Mouse (Mus musculus): ENCODE data around the gene Sntg2. TPM values are rescaled to one million over a fixed set of nuclear protein-coding genes. Genes with fewer than 3 reads are reported as not detected.

Gene Sntg2
- polyA plus RNA-seq, 1 experiment from 2014 or later = 2.2 TPM

- WGBS = 73% methylated on average over 4 of the region's 4 CpGs
- ATAC-seq (ENCODE audit: insufficient number of reproducible peaks, low FRiP score, low TSS enrichment, low read depth) (no peak), DNase-seq (ENCODE audit: low spot score) (no peak)
- Histone ChIP-seq H3K27me3 (ENCODE audit: control insufficient read depth, insufficient read depth, low read length) (no peaks in the 10 kb centered on the region), H3K9me3 (ENCODE audit: control insufficient read depth, low read length) (no peaks in the 10 kb centered on the region), H3K36me3 (ENCODE audit: control insufficient read depth, insufficient read depth, low read length) (no peaks in the 10 kb centered on the region), H3K4me2 (ENCODE audit: low read depth, severe bottlenecking) (no peak overlapping the region), H3K27ac (replicated peaks; ENCODE audit: low read depth, low read length) (no peak overlapping the region), H3K4me1 (ENCODE audit: control insufficient read depth, insufficient read depth, low read length) (no peaks in the 10 kb centered on the region), H3K9ac (ENCODE audit: low read length) (no peak overlapping the region), H3K4me3 (ENCODE audit: low read depth, low read length) (no peak overlapping the region)
Measured at GRCm38 (mm10) chr12:30204457-30204856, 168.7 kb downstream of the Sntg2 start.

- Histone ChIP-seq H3K9me3 (ENCODE audit: control insufficient read depth, low read length) (no peaks in the 10 kb centered on the region), H3K9ac (ENCODE audit: low read length) (no peak overlapping the region), H3K27me3 (ENCODE audit: control insufficient read depth, insufficient read depth, low read length) (no peaks in the 10 kb centered on the region), H3K4me3 (ENCODE audit: low read depth, low read length) (no peak overlapping the region), H3K27ac (replicated peaks; ENCODE audit: low read depth, low read length) (no peak overlapping the region), H3K36me3 (ENCODE audit: control insufficient read depth, insufficient read depth, low read length) (no peaks in the 10 kb centered on the region), H3K4me2 (ENCODE audit: low read depth, severe bottlenecking) (no peak overlapping the region), H3K4me1 (ENCODE audit: control insufficient read depth, insufficient read depth, low read length) (no peaks in the 10 kb centered on the region)
- ATAC-seq (ENCODE audit: insufficient number of reproducible peaks, low FRiP score, low TSS enrichment, low read depth) (no peak), DNase-seq (ENCODE audit: low spot score) (no peak)
- 90% methylated on average over 1 of the region's 1 CpGs for WGBS
Measured at GRCm38 (mm10) chr12:30202763-30203162, 170.4 kb downstream of the Sntg2 start.

- H3K4me2 ChIP-seq (ENCODE audit: low read depth, severe bottlenecking) = no peak overlapping the region
- H3K36me3 ChIP-seq (ENCODE audit: control insufficient read depth, insufficient read depth, low read length) = no peaks in the 10 kb centered on the region
- ATAC-seq (ENCODE audit: insufficient number of reproducible peaks, low FRiP score, low TSS enrichment, low read depth) (no peak), DNase-seq (ENCODE audit: low spot score) (no peak)
- H3K4me1 ChIP-seq (ENCODE audit: control insufficient read depth, insufficient read depth, low read length) = 0 out of 2 replicates have a peak, but pooled peaks cover 3% of the 10 kb centered on the region
- H3K9me3 ChIP-seq (ENCODE audit: control insufficient read depth, low read length) = no peaks in the 10 kb centered on the region
- no peak overlapping the region for H3K4me3 ChIP-seq (ENCODE audit: low read depth, low read length)
- H3K27me3 ChIP-seq (ENCODE audit: control insufficient read depth, insufficient read depth, low read length) = no peaks in the 10 kb centered on the region
- no peak overlapping the region for H3K27ac ChIP-seq (replicated peaks; ENCODE audit: low read depth, low read length)
- 89% methylated on average over 5 of the region's 5 CpGs for WGBS
- H3K9ac ChIP-seq (ENCODE audit: low read length) = no peak overlapping the region
Measured at GRCm38 (mm10) chr12:30201031-30201430, 172.1 kb downstream of the Sntg2 start.

GRCm38 (mm10) chr12:30200621-30201020, 172.6 kb downstream of the Sntg2 start:
- Histone ChIP-seq H3K4me2 (ENCODE audit: low read depth, severe bottlenecking) (no peak overlapping the region), H3K4me3 (ENCODE audit: low read depth, low read length) (no peak overlapping the region), H3K36me3 (ENCODE audit: control insufficient read depth, insufficient read depth, low read length) (no peaks in the 10 kb centered on the region), H3K27me3 (ENCODE audit: control insufficient read depth, insufficient read depth, low read length) (no peaks in the 10 kb centered on the region), H3K9me3 (ENCODE audit: control insufficient read depth, low read length) (no peaks in the 10 kb centered on the region), H3K4me1 (ENCODE audit: control insufficient read depth, insufficient read depth, low read length) (0 out of 2 replicates have a peak, but pooled peaks cover 3% of the 10 kb centered on the region), H3K27ac (replicated peaks; ENCODE audit: low read depth, low read length) (no peak overlapping the region), H3K9ac (ENCODE audit: low read length) (no peak overlapping the region)
- ATAC-seq (ENCODE audit: insufficient number of reproducible peaks, low FRiP score, low TSS enrichment, low read depth) (no peak), DNase-seq (ENCODE audit: low spot score) (no peak)
- 88% methylated on average over 7 of the region's 7 CpGs for WGBS

- ATAC-seq (ENCODE audit: insufficient number of reproducible peaks, low FRiP score, low TSS enrichment, low read depth) = no peak
- Histone ChIP-seq H3K4me3 (ENCODE audit: low read depth, low read length) (no peak overlapping the region), H3K9ac (ENCODE audit: low read length) (no peak overlapping the region), H3K27ac (replicated peaks; ENCODE audit: low read depth, low read length) (no peak overlapping the region), H3K9me3 (ENCODE audit: control insufficient read depth, low read length) (no peaks in the 10 kb centered on the region), H3K27me3 (ENCODE audit: control insufficient read depth, insufficient read depth, low read length) (no peaks in the 10 kb centered on the region), H3K36me3 (ENCODE audit: control insufficient read depth, insufficient read depth, low read length) (no peaks in the 10 kb centered on the region), H3K4me1 (ENCODE audit: control insufficient read depth, insufficient read depth, low read length) (0 out of 2 replicates have a peak, but pooled peaks cover 3% of the 10 kb centered on the region), H3K4me2 (ENCODE audit: low read depth, severe bottlenecking) (no peak overlapping the region)
- peak; percentile 23 for DNase-seq (ENCODE audit: low spot score)
- 29% methylated on average over 2 of the region's 2 CpGs for WGBS
Measured at GRCm38 (mm10) chr12:30199735-30200134, 173.4 kb downstream of the Sntg2 start.

GRCm38 (mm10) chr12:30198250-30198649, 174.9 kb downstream of the Sntg2 start:
- 86% methylated on average over 1 of the region's 1 CpGs for WGBS
- Histone ChIP-seq H3K4me3 (ENCODE audit: low read depth, low read length) (no peak overlapping the region), H3K9ac (ENCODE audit: low read length) (no peak overlapping the region), H3K4me2 (ENCODE audit: low read depth, severe bottlenecking) (no peak overlapping the region), H3K36me3 (ENCODE audit: control insufficient read depth, insufficient read depth, low read length) (no peaks in the 10 kb centered on the region), H3K27me3 (ENCODE audit: control insufficient read depth, insufficient read depth, low read length) (no peaks in the 10 kb centered on the region), H3K27ac (replicated peaks; ENCODE audit: low read depth, low read length) (no peak overlapping the region), H3K4me1 (ENCODE audit: control insufficient read depth, insufficient read depth, low read length) (0 out of 2 replicates have a peak, but pooled peaks cover 3% of the 10 kb centered on the region), H3K9me3 (ENCODE audit: control insufficient read depth, low read length) (no peaks in the 10 kb centered on the region)
- ATAC-seq (ENCODE audit: insufficient number of reproducible peaks, low FRiP score, low TSS enrichment, low read depth) = no peak
- no peak for DNase-seq (ENCODE audit: low spot score)

GRCm38 (mm10) chr12:30181721-30182120, 191.5 kb downstream of the Sntg2 start:
- H3K36me3 ChIP-seq (ENCODE audit: control insufficient read depth, insufficient read depth, low read length) = no peaks in the 10 kb centered on the region
- no peaks in the 10 kb centered on the region for H3K27me3 ChIP-seq (ENCODE audit: control insufficient read depth, insufficient read depth, low read length)
- no peak overlapping the region for H3K27ac ChIP-seq (replicated peaks; ENCODE audit: low read depth, low read length)
- no peak for DNase-seq (ENCODE audit: low spot score)
- no peak overlapping the region for H3K4me3 ChIP-seq (ENCODE audit: low read depth, low read length)
- WGBS = 79% methylated on average over 3 of the region's 3 CpGs
- no peak for ATAC-seq (ENCODE audit: insufficient number of reproducible peaks, low FRiP score, low TSS enrichment, low read depth)
- H3K4me2 ChIP-seq (ENCODE audit: low read depth, severe bottlenecking) = no peak overlapping the region
- H3K9ac ChIP-seq (ENCODE audit: low read length) = no peak overlapping the region
- no peaks in the 10 kb centered on the region for H3K4me1 ChIP-seq (ENCODE audit: control insufficient read depth, insufficient read depth, low read length)
- no peaks in the 10 kb centered on the region for H3K9me3 ChIP-seq (ENCODE audit: control insufficient read depth, low read length)

GRCm38 (mm10) chr12:30179623-30180022, 193.6 kb downstream of the Sntg2 start:
- no peak overlapping the region for H3K27ac ChIP-seq (replicated peaks; ENCODE audit: low read depth, low read length)
- no peak overlapping the region for H3K4me2 ChIP-seq (ENCODE audit: low read depth, severe bottlenecking)
- H3K27me3 ChIP-seq (ENCODE audit: control insufficient read depth, insufficient read depth, low read length) = no peaks in the 10 kb centered on the region
- 93% methylated on average over 1 of the region's 1 CpGs for WGBS
- H3K4me1 ChIP-seq (ENCODE audit: control insufficient read depth, insufficient read depth, low read length) = no peaks in the 10 kb centered on the region
- no peaks in the 10 kb centered on the region for H3K36me3 ChIP-seq (ENCODE audit: control insufficient read depth, insufficient read depth, low read length)
- H3K4me3 ChIP-seq (ENCODE audit: low read depth, low read length) = no peak overlapping the region
- DNase-seq (ENCODE audit: low spot score) (no peak), ATAC-seq (ENCODE audit: insufficient number of reproducible peaks, low FRiP score, low TSS enrichment, low read depth) (no peak)
- no peak overlapping the region for H3K9ac ChIP-seq (ENCODE audit: low read length)
- H3K9me3 ChIP-seq (ENCODE audit: control insufficient read depth, low read length) = no peaks in the 10 kb centered on the region

GRCm38 (mm10) chr12:30177966-30178365, 195.2 kb downstream of the Sntg2 start:
- Histone ChIP-seq H3K9ac (ENCODE audit: low read length) (no peak overlapping the region), H3K4me3 (ENCODE audit: low read depth, low read length) (no peak overlapping the region), H3K36me3 (ENCODE audit: control insufficient read depth, insufficient read depth, low read length) (no peaks in the 10 kb centered on the region), H3K9me3 (ENCODE audit: control insufficient read depth, low read length) (no peaks in the 10 kb centered on the region), H3K27me3 (ENCODE audit: control insufficient read depth, insufficient read depth, low read length) (no peaks in the 10 kb centered on the region), H3K27ac (replicated peaks; ENCODE audit: low read depth, low read length) (no peak overlapping the region), H3K4me1 (ENCODE audit: control insufficient read depth, insufficient read depth, low read length) (no peaks in the 10 kb centered on the region), H3K4me2 (ENCODE audit: low read depth, severe bottlenecking) (no peak overlapping the region)
- 88% methylated on average over 6 of the region's 6 CpGs for WGBS
- no peak for DNase-seq (ENCODE audit: low spot score)
- ATAC-seq (ENCODE audit: insufficient number of reproducible peaks, low FRiP score, low TSS enrichment, low read depth) = no peak

Measured in limb, embryonic 11.5 days (tissue).